Mouse (Mus musculus): ENCODE measurements around the gene Scgb1b17.
"Not testable (repeated sequence)": the region's sequence is repeated elsewhere in the genome, so short reads cannot be mapped to it uniquely, and the experiment has no call there.

The Scgb1b17 gene

GRCm38 (mm10) chr7:33063149-33063548 lies at the start of gene Scgb1b17:
Gene Scgb1b17, plus strand, starts transcription at chr7:33063449.
- DNase-seq (ENCODE audit: low spot score in 2 of 2): not testable (repeated sequence)

- DNase-seq (ENCODE audit: low spot score in 2 of 2): not testable (repeated sequence)
These were observed 6.8 kb upstream of the Scgb1b17 start, which contains the start of gene Scgb2b17 for GRCm38 (mm10) chr7:33056461-33056860. Gene Scgb2b17, minus strand, starts transcription at chr7:33056561.
